Mouse (Mus musculus) MEL (cell line): ENCODE data around the gene Frmd4a. TPM values are rescaled to one million over a fixed set of nuclear protein-coding genes. Genes with fewer than 3 reads are reported as not detected.

Experiments
- DNase-seq: peaks from one replicate; pipeline ENCODE4 v3.0.0; 2011; ENCODE audit warnings: low read depth, low spot score
- H3K27ac ChIP-seq: 2 replicates; pipeline ENCODE4 v1.5.1; 2012; ENCODE audit warnings: low read depth, mild to moderate bottlenecking, control low read depth, low read length, moderate library complexity; ENCODE audit not compliant: control insufficient read depth
- H3K27me3 ChIP-seq, 2 experiments: fragments of 150-350 bp in 1 of 2; sonication (generic) in 1 of 2; 2 replicates each; pipeline ENCODE4 v1.6.1; 2012; ENCODE audit warnings: low read length in 2 of 2, mild to moderate bottlenecking in 2 of 2, improper control_type of control experiment in 1 of 2, moderate library complexity in 1 of 2; ENCODE audit not compliant: insufficient read depth in 2 of 2, control insufficient read depth in 1 of 2
- H3K36me3 ChIP-seq, 2 experiments: 2 replicates each; pipeline ENCODE4 v1.6.1; 2012 to 2014; ENCODE audit warnings: low read length in 2 of 2, improper control_type of control experiment in 1 of 2, inconsistent platforms in 1 of 2, mild to moderate bottlenecking in 1 of 2; ENCODE audit not compliant: insufficient read depth in 2 of 2, control insufficient read depth in 1 of 2
- H3K4me1 ChIP-seq, 2 experiments: fragments of 150-350 bp in 1 of 2; sonication (generic) in 1 of 2; 2 replicates each; pipeline ENCODE4 v1.6.1; 2012; ENCODE audit warnings: low read length in 2 of 2, improper control_type of control experiment in 1 of 2, mild to moderate bottlenecking in 1 of 2; ENCODE audit not compliant: insufficient read depth in 2 of 2, control insufficient read depth in 1 of 2
- H3K4me3 ChIP-seq, 2 experiments: fragments of 150-350 bp in 1 of 2; sonication (generic) in 1 of 2; 2 replicates each; pipeline ENCODE4 v1.5.1; 2012; ENCODE audit warnings: low read depth in 2 of 2, low read length in 2 of 2, mild to moderate bottlenecking in 2 of 2, moderate library complexity in 2 of 2, control low read depth in 1 of 2, improper control_type of control experiment in 1 of 2; ENCODE audit not compliant: control insufficient read depth in 1 of 2, insufficient read depth in 1 of 2
- H3K79me2 ChIP-seq: 2 replicates; pipeline ENCODE4 v1.6.1; 2012; ENCODE audit warnings: mild to moderate bottlenecking, low read length, moderate library complexity; ENCODE audit not compliant: control insufficient read depth, poor library complexity, insufficient read depth
- H3K9ac ChIP-seq: 2 replicates; pipeline ENCODE4 v1.6.1; 2012; ENCODE audit warnings: low read depth, mild to moderate bottlenecking, control low read depth, low read length, moderate library complexity; ENCODE audit not compliant: control insufficient read depth, poor library complexity, severe bottlenecking
- H3K9me3 ChIP-seq: fragments of 150-350 bp; sonication (generic); replicated peaks from 2 replicates; pipeline ENCODE4 v1.6.1; 2012; ENCODE audit warnings: mild to moderate bottlenecking, low read length, improper control_type of control experiment, moderate library complexity; ENCODE audit not compliant: insufficient read depth
- BHLHE40 ChIP-seq: IDR thresholded peaks from 2 replicates; pipeline ENCODE4 v1.6.1; 2012; ENCODE audit warnings: low read depth, mild to moderate bottlenecking, inconsistent platforms, low read length, improper control_type of control experiment, borderline replicate concordance
- CHD2 ChIP-seq: IDR thresholded peaks from 2 replicates; pipeline ENCODE4 v1.6.1; 2011; ENCODE audit warnings: low read length, improper control_type of control experiment
- ELF1 ChIP-seq: IDR thresholded peaks from 2 replicates; pipeline ENCODE4 v1.6.1; 2014; ENCODE audit warnings: low read depth, mild to moderate bottlenecking, inconsistent platforms, low read length, improper control_type of control experiment, moderate library complexity
- GATA1 ChIP-seq: IDR thresholded peaks from 2 replicates; pipeline ENCODE4 v1.6.1; 2011; ENCODE audit warnings: low read depth, low read length, improper control_type of control experiment
- HCFC1 ChIP-seq: IDR thresholded peaks from 2 replicates; pipeline ENCODE4 v1.6.1; 2012; ENCODE audit warnings: low read depth, mild to moderate bottlenecking, inconsistent platforms, low read length, improper control_type of control experiment, moderate library complexity
- MAX ChIP-seq: IDR thresholded peaks from 2 replicates; pipeline ENCODE4 v1.6.1; 2011; ENCODE audit warnings: low read length, improper control_type of control experiment
- MEF2A ChIP-seq: IDR thresholded peaks from 2 replicates; pipeline ENCODE4 v1.6.1; 2014; ENCODE audit warnings: low read depth, mild to moderate bottlenecking, inconsistent platforms, low read length, improper control_type of control experiment; ENCODE audit not compliant: poor library complexity, insufficient replicate concordance, severe bottlenecking; ENCODE audit errors: extremely low read depth
- MXI1 ChIP-seq: IDR thresholded peaks from 2 replicates; pipeline ENCODE4 v1.6.1; 2011; ENCODE audit warnings: mild to moderate bottlenecking, low read depth, low read length, improper control_type of control experiment
- MYB ChIP-seq: IDR thresholded peaks from 2 replicates; pipeline ENCODE4 v1.6.1; 2011; ENCODE audit warnings: mild to moderate bottlenecking, low read depth, low read length, improper control_type of control experiment
- POLR2A ChIP-seq, 2 experiments: IDR thresholded peaks; 2 replicates each; pipeline ENCODE4 v1.6.1; 2011 to 2012; ENCODE audit warnings: low read length in 2 of 2, mild to moderate bottlenecking in 2 of 2, control low read depth in 1 of 2, improper control_type of control experiment in 1 of 2, low read depth in 1 of 2, moderate library complexity in 1 of 2; ENCODE audit not compliant: control insufficient read depth in 1 of 2, insufficient read depth in 1 of 2, poor library complexity in 1 of 2
- POLR2AphosphoS2 ChIP-seq: IDR thresholded peaks from 2 replicates; pipeline ENCODE4 v1.6.1; 2011; ENCODE audit warnings: low read length, improper control_type of control experiment
- POLR2AphosphoS5 ChIP-seq: IDR thresholded peaks from 2 replicates; pipeline ENCODE4 v1.6.1; 2012; ENCODE audit warnings: low read depth, borderline replicate concordance, mild to moderate bottlenecking, inconsistent platforms, low read length, moderate library complexity, mixed read lengths
- RCOR1 ChIP-seq: IDR thresholded peaks from 2 replicates; pipeline ENCODE4 v1.6.1; 2012; ENCODE audit warnings: low read depth, mild to moderate bottlenecking, inconsistent platforms, low read length, improper control_type of control experiment
- TAL1 ChIP-seq: IDR thresholded peaks from 2 replicates; pipeline ENCODE4 v1.6.1; 2012; ENCODE audit warnings: mild to moderate bottlenecking, inconsistent platforms, low read length, moderate library complexity, mixed read lengths
- TBP ChIP-seq: IDR thresholded peaks from 2 replicates; pipeline ENCODE4 v1.8.0; 2011; ENCODE audit warnings: low read depth, low read length, improper control_type of control experiment
- UBTF ChIP-seq: IDR thresholded peaks from 2 replicates; pipeline ENCODE4 v1.6.1; 2012; ENCODE audit warnings: low read depth, mild to moderate bottlenecking, inconsistent platforms, low read length, improper control_type of control experiment, moderate library complexity, borderline replicate concordance; ENCODE audit not compliant: insufficient read depth
- USF2 ChIP-seq, 2 experiments: IDR thresholded peaks; 2 replicates each; pipeline ENCODE4 v1.6.1; 2011 to 2012; ENCODE audit warnings: improper control_type of control experiment in 2 of 2, low read length in 2 of 2, borderline replicate concordance in 1 of 2, inconsistent platforms in 1 of 2, low read depth in 1 of 2, mild to moderate bottlenecking in 1 of 2; ENCODE audit not compliant: insufficient read depth in 1 of 2
- ZKSCAN1 ChIP-seq: IDR thresholded peaks from 2 replicates; pipeline ENCODE4 v1.6.1; 2012; ENCODE audit warnings: low read depth, mild to moderate bottlenecking, inconsistent platforms, low read length, improper control_type of control experiment, moderate library complexity
- ZMIZ1 ChIP-seq: IDR thresholded peaks from 2 replicates; pipeline ENCODE4 v1.6.1; 2012; ENCODE audit warnings: low read depth, mild to moderate bottlenecking, inconsistent platforms, low read length, improper control_type of control experiment, moderate library complexity
- ZNF384 ChIP-seq: IDR thresholded peaks from 2 replicates; pipeline ENCODE4 v1.6.1; 2012; ENCODE audit warnings: low read depth, mild to moderate bottlenecking, inconsistent platforms, low read length, improper control_type of control experiment
- polyA plus RNA-seq, 2 experiments: library from polyadenylated mRNA; stranded (reverse) in 1 of 2; unstranded in 1 of 2; fragments of >175 nt in 1 of 2; fragments of >200 nt in 1 of 2; gene quantifications; 2 replicates each; pipeline versions ENCODE4 v1.2.1 to v1.2.4; 2012; ENCODE audit warnings: low replicate concordance in 2 of 2, low read depth in 1 of 2; ENCODE audit not compliant: insufficient read length in 2 of 2, insufficient read depth in 1 of 2, missing spikeins in 1 of 2
- total RNA-seq: library from RNA; depleted of rRNA; stranded (reverse); fragments of 300-350 nt; gene quantifications from 2 replicates; pipeline ENCODE4 v1.2.3, GENCODE M21; 2012

Frmd4a gene
- total and polyA plus RNA-seq, 3 experiments: 6.4 to 14.4 TPM; not detected in 1

GRCm38 (mm10) chr2:4550017-4550763 lies 532.7 kb downstream of the Frmd4a start:
- H3K27me3 ChIP-seq: no peaks in the 10 kb centered on the region
- TF ChIP-seq TBP (no peak), ZMIZ1 (no peak), ZNF384 (no peak), UBTF (no peak), RCOR1 (no peak), POLR2AphosphoS2 (no peak), MEF2A (no peak), TAL1 (no peak), POLR2A (IDR thresholded peaks at IDR 0.05; ENCODE audit: control insufficient read depth in 1 of 2, insufficient read depth in 1 of 2, low read depth in 1 of 2, low read length in 2 of 2, poor library complexity in 1 of 2) (no peak), HCFC1 (no peak), BHLHE40 (no peak), GATA1 (no peak), MYB (no peak), POLR2AphosphoS5 (no peak), ZKSCAN1 (no peak), MAX (no peak), USF2 (IDR thresholded peaks at IDR 0.05; ENCODE audit: borderline replicate concordance in 1 of 2, insufficient read depth in 1 of 2, low read depth in 1 of 2, low read length in 2 of 2) (no peak)
- peaks cover 0 to 37% of the 10 kb centered on the region in 2 experiments; a peak in 2 of 4 replicates for H3K36me3 ChIP-seq
- no peak overlapping the region for H3K9ac ChIP-seq
- no peak overlapping the region for H3K4me3 ChIP-seq
- no peaks in the 10 kb centered on the region for H3K9me3 ChIP-seq
- no peak for DNase-seq
- H3K4me1 ChIP-seq: peaks cover 32 to 34% of the 10 kb centered on the region in 2 experiments
- no peaks in the 10 kb centered on the region for H3K79me2 ChIP-seq
- no peak overlapping the region for H3K27ac ChIP-seq

GRCm38 (mm10) chr2:4551438-4551837 lies 533.9 kb downstream of the Frmd4a start:
- H3K79me2 ChIP-seq: no peaks in the 10 kb centered on the region
- no peak overlapping the region for H3K9ac ChIP-seq
- no peaks in the 10 kb centered on the region for H3K27me3 ChIP-seq
- peaks cover 40 to 44% of the 10 kb centered on the region in 2 experiments for H3K4me1 ChIP-seq
- peaks cover 0 to 48% of the 10 kb centered on the region in 2 experiments; a peak in 2 of 4 replicates for H3K36me3 ChIP-seq
- H3K27ac ChIP-seq: peak overlapping the region; percentile 81
- no peak for DNase-seq
- no peaks in the 10 kb centered on the region for H3K9me3 ChIP-seq
- H3K4me3 ChIP-seq: no peak overlapping the region
- TF ChIP-seq CHD2: peak; percentile 26; the same call in 1 of the 2 replicates
- no peak for TF ChIP-seq ELF1
- no peak for TF ChIP-seq TAL1
- TF ChIP-seq MXI1: no peak
